9 mouse cellular contexts compared by ENCODE assay signal in genomic region chr15:62934522-62935189, GRCm38 (mm10).
DNase-seq lines count a peak whose midpoint lies in the region; ATAC-seq and TF ChIP-seq lines count a peak whose summit lies in the region.
"Had no signal": no experiment of that assay in that cellular context is flagged by ENCODE, and none has a peak within 500 bp of the region (broad histone marks: within the 10 kb centered on the region; RNA-seq: fewer than 3 reads in every experiment).

No protein-coding gene starts in this region.

- no peaks in the 10 kb centered on the region for H3K9me3 ChIP-seq in liver, embryonic 11.5 days (ENCODE audit: control insufficient read depth, low read length)

- H3K9ac ChIP-seq in liver, embryonic 11.5 days (ENCODE audit: low read depth, low read length) = no peak overlapping the region

- H3K79me2 ChIP-seq in myocyte (ENCODE audit: control insufficient read depth, insufficient read depth) = no peaks in the 10 kb centered on the region

- TF ChIP-seq CTCF in thymus, adult 2 months (IDR thresholded peaks at IDR 0.05; ENCODE audit: borderline replicate concordance, control insufficient read depth, extremely low read depth, insufficient read depth, low read length, poor library complexity) = no peak

- no peaks in the 10 kb centered on the region for H3K36me3 ChIP-seq in liver, embryonic 11.5 days (ENCODE audit: control insufficient read depth, insufficient read depth, low read length)
- H3K36me3 ChIP-seq in myocyte (ENCODE audit: control insufficient read depth, insufficient read depth) = no peaks in the 10 kb centered on the region
- H3K36me3 ChIP-seq in thymus, adult 2 months (ENCODE audit: control insufficient read depth, insufficient read depth, low read length) = no peaks in the 10 kb centered on the region

- TF ChIP-seq POLR2A in myocyte (IDR thresholded peaks at IDR 0.05; ENCODE audit: insufficient read length, low read depth) = no peak
- no peak for TF ChIP-seq POLR2A in thymus, adult 2 months (IDR thresholded peaks at IDR 0.05; ENCODE audit: control insufficient read depth, extremely low read depth, insufficient read depth, low read length, poor library complexity)

- H3K27me3 ChIP-seq in liver, embryonic 11.5 days (replicated peaks; ENCODE audit: control insufficient read depth, insufficient read depth, low read length) = no peaks in the 10 kb centered on the region
- no peaks in the 10 kb centered on the region for H3K27me3 ChIP-seq in myocyte (ENCODE audit: control insufficient read depth, insufficient read depth, insufficient read length)
- H3K27me3 ChIP-seq in thymus, adult 2 months (ENCODE audit: control insufficient read depth, insufficient read depth, low read length) = no peaks in the 10 kb centered on the region

- no peak for ATAC-seq in liver, embryonic 11.5 days (replicated peaks; ENCODE audit: low FRiP score)
- no peak for ATAC-seq in monocyte, adult 5-6 weeks (replicated peaks; ENCODE audit: insufficient number of reproducible peaks, low FRiP score, low TSS enrichment, poor library complexity, severe bottlenecking)

- no peak overlapping the region for H3K4me2 ChIP-seq in liver, embryonic 11.5 days
- peak overlapping the region; percentile 4 for H3K4me2 ChIP-seq in myocyte (ENCODE audit: low read depth)

- DNase-seq in cerebellum, postnatal 10 days = peak; percentile 76 to 77
- no peak for DNase-seq in cerebellum, postnatal 36 days
- DNase-seq in liver = peak; percentile 5
- DNase-seq in liver, embryonic 11.5 days (ENCODE audit: low spot score) = no peak
- peak; percentile 63 for DNase-seq in heart, postnatal 4 days
- DNase-seq in thymus, adult 2 months = no peak
- DNase-seq: right cerebral cortex, postnatal 25 days had no signal

- H3K27ac ChIP-seq in liver, embryonic 11.5 days (ENCODE audit: low read depth, low read length) = no peak overlapping the region
- no peak overlapping the region for H3K27ac ChIP-seq in thymus, adult 2 months (ENCODE audit: control insufficient read depth, insufficient read depth, low read length)

- no peak overlapping the region for H3ac ChIP-seq in myocyte (ENCODE audit: control insufficient read depth, insufficient read length)

- no peak overlapping the region for H3K4me3 ChIP-seq in liver, embryonic 11.5 days (ENCODE audit: low read depth, low read length)
- no peak overlapping the region for H3K4me3 ChIP-seq in myocyte
- H3K4me3 ChIP-seq in thymus, adult 2 months (ENCODE audit: control insufficient read depth, insufficient read depth, low read length) = no peak overlapping the region

- 0 out of 2 replicates have a peak, but pooled peaks cover 2% of the 10 kb centered on the region for H3K4me1 ChIP-seq in liver, embryonic 11.5 days (replicated peaks; ENCODE audit: control insufficient read depth, insufficient read depth, low read length)
- no peaks in the 10 kb centered on the region for H3K4me1 ChIP-seq in thymus, adult 2 months (replicated peaks; ENCODE audit: control insufficient read depth, insufficient read depth, low read length)

TF ChIP-seq in myocyte, 11 proteins besides CTCF, POLR2A, EP300 and RAD21:
- peak in 2 of 3 experiments; percentile 66 to 70 for TF ChIP-seq MYOD1 (IDR thresholded peaks at IDR 0.05; ENCODE audit: control insufficient read depth in 1 of 3, insufficient read length in 2 of 3, low read depth in 2 of 3)
- no peak for TF ChIP-seq POLR2AphosphoS2 (IDR thresholded peaks at IDR 0.05; ENCODE audit: insufficient read length, low read depth)

Comparison
In these comparisons a context has a peak if more than half of its experiments do, and no peak if none do; other contexts are left out.
1. DNase-seq: peak in cerebellum, postnatal 10 days (2 of 2), liver (single experiment) and heart, postnatal 4 days (single experiment); none in cerebellum, postnatal 36 days (0 of 2), liver, embryonic 11.5 days (single experiment) and thymus, adult 2 months (single experiment).